Mouse (Mus musculus) ES-Bruce4 (cell line): ENCODE measurements around the gene Casp7.

Experiments
- CTCF ChIP-seq: IDR thresholded peaks from one replicate; pipeline ENCODE4 v1.8.1; 2011; ENCODE audit warnings: low read depth, low read length
- EP300 ChIP-seq: IDR thresholded peaks from 2 replicates; pipeline ENCODE4 v1.6.1; 2011; ENCODE audit warnings: low read depth, low read length; ENCODE audit not compliant: insufficient read depth

DNA sequence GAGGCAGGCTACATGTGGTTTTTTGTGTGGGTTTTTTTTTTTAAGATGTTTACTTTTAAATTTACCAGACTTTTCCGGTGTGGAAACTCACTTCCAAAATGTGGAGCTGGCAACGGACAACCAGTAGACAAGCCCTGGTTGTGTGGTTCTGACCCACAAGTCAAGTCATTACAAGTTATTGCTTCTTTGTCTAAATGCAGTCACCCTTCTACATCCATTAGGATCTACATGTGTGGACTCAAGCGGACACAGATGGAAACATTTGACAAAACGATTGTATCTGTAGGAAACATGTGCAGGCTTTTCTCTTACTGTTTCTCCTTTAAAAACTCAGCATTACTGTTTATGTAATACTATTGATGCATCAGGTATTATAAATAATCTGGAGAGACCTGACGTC lies 23.7 kb upstream of the Casp7 start:
- TF ChIP-seq EP300 (no peak), CTCF (no peak)
